ENCODE assay signal across 8 mouse cellular contexts in the genomic region with DNA sequence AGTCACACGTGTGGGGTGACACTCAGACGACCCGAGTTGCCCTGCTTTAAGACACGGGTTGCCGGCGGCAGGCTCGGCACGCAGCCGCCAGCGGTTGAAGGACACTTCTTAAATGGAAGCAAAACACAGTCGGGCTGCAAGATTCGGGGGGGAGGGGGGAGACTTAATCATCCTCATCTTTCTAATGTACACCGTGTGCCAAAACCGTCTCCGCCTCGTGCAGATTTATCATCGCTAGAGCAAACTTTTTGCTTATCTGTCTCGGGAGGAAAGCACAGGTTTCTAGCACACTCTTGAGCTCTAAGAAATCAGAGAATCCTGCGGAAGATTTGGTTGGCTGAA. TPM values are rescaled to one million over a fixed set of nuclear protein-coding genes. Genes with fewer than 3 reads are reported as not detected.
DNase-seq lines count a peak whose midpoint lies in the region; ATAC-seq and TF ChIP-seq lines count a peak whose summit lies in the region.

No protein-coding gene starts in this region.

- H3K4me3 ChIP-seq in neural tube, embryonic 11.5 days (ENCODE audit: low read depth, low read length), result peak overlapping the region; percentile 58
- peak overlapping the region; percentile 64 for H3K4me3 ChIP-seq in forebrain, embryonic 15.5 days
- peak overlapping the region; percentile 51; the same call in 1 of the 2 replicates for H3K4me3 ChIP-seq in liver, adult 2 months (ENCODE audit: insufficient read depth, low read depth, low read length)
- peak overlapping the region; percentile 74 for H3K4me3 ChIP-seq in stomach, embryonic 14.5 days (ENCODE audit: low read depth, low read length)
- H3K4me3 ChIP-seq in thymus, adult 2 months (ENCODE audit: control insufficient read depth, insufficient read depth, low read length), result no peak overlapping the region

- peak overlapping the region; percentile 76 for H3K4me2 ChIP-seq in neural tube, embryonic 11.5 days (ENCODE audit: low read depth)
- H3K4me2 ChIP-seq in forebrain, embryonic 15.5 days (replicated peaks), result peak overlapping the region; percentile 100
- H3K4me2 ChIP-seq in stomach, embryonic 14.5 days (replicated peaks; ENCODE audit: low read depth, low read length), result peak overlapping the region; percentile 77

- 1% methylated on average over 19 of the region's 19 CpGs for WGBS in neural tube, embryonic 11.5 days
- under 1% methylated on average over 19 of the region's 19 CpGs for WGBS in forebrain, embryonic 15.5 days
- 2% methylated on average over 19 of the region's 19 CpGs for WGBS in liver, adult 2 months
- under 1% methylated on average over 19 of the region's 19 CpGs for whole genome bisulfite sequencing in stomach, embryonic 14.5 days
- WGBS in thymus, adult 2 months, result under 1% methylated on average over 19 of the region's 19 CpGs

- DNase-seq in neural tube, embryonic 11.5 days (ENCODE audit: low spot score), result peak; percentile 60
- DNase-seq in neural tube, embryonic 10.5 days (ENCODE audit: extremely low spot score, low spot score), result no peak
- DNase-seq in liver, adult 2 months (ENCODE audit: extremely low read depth, low read depth, low spot score), result no peak
- no peak for DNase-seq in thymus, adult 2 months
- no peak for DNase-seq in thymus, postnatal 10 days (ENCODE audit: low spot score in 2 of 2)
- DNase-seq in cerebellum, adult 11 months, result no peak

- 0 out of 2 replicates have a peak overlapping the region, but pooled peaks have one; percentile 40 for H3K27ac ChIP-seq in neural tube, embryonic 11.5 days (ENCODE audit: low read depth, low read length)
- no peak overlapping the region for H3K27ac ChIP-seq in forebrain, embryonic 15.5 days (replicated peaks)
- no peak overlapping the region for H3K27ac ChIP-seq in liver, adult 2 months (replicated peaks; ENCODE audit: insufficient read depth, low read depth, low read length)
- peak overlapping the region; percentile 97 for H3K27ac ChIP-seq in stomach, embryonic 14.5 days (ENCODE audit: low read length)
- H3K27ac ChIP-seq in thymus, adult 2 months (ENCODE audit: control insufficient read depth, insufficient read depth, low read length), result no peak overlapping the region

- H3K4me1 ChIP-seq in neural tube, embryonic 11.5 days (ENCODE audit: control insufficient read depth, insufficient read depth, low read length), result peaks cover 3% of the 10 kb centered on the region; the same call in 1 of the 2 replicates
- peaks cover 24% of the 10 kb centered on the region for H3K4me1 ChIP-seq in forebrain, embryonic 15.5 days
- H3K4me1 ChIP-seq in liver, adult 2 months (ENCODE audit: control insufficient read depth, insufficient read depth, low read length), result no peaks in the 10 kb centered on the region
- H3K4me1 ChIP-seq in stomach, embryonic 14.5 days (ENCODE audit: control insufficient read depth, insufficient read depth, low read length), result 0 out of 2 replicates have a peak, but pooled peaks cover 5% of the 10 kb centered on the region
- H3K4me1 ChIP-seq in thymus, adult 2 months (replicated peaks; ENCODE audit: control insufficient read depth, insufficient read depth, low read length), result no peaks in the 10 kb centered on the region

- no peaks in the 10 kb centered on the region for H3K36me3 ChIP-seq in neural tube, embryonic 11.5 days (ENCODE audit: control insufficient read depth, insufficient read depth, low read length)
- H3K36me3 ChIP-seq in forebrain, embryonic 15.5 days, result no peaks in the 10 kb centered on the region
- no peaks in the 10 kb centered on the region for H3K36me3 ChIP-seq in liver, adult 2 months (ENCODE audit: control insufficient read depth, insufficient read depth, low read length)
- no peaks in the 10 kb centered on the region for H3K36me3 ChIP-seq in stomach, embryonic 14.5 days (ENCODE audit: control insufficient read depth, insufficient read depth, low read length)
- no peaks in the 10 kb centered on the region for H3K36me3 ChIP-seq in thymus, adult 2 months (ENCODE audit: control insufficient read depth, insufficient read depth, low read length)

- H3K9ac ChIP-seq in neural tube, embryonic 11.5 days (ENCODE audit: low read length), result peak overlapping the region; percentile 62
- no peak overlapping the region for H3K9ac ChIP-seq in forebrain, embryonic 15.5 days (replicated peaks)
- H3K9ac ChIP-seq in liver, adult 2 months (ENCODE audit: low read depth, low read length), result no peak overlapping the region
- H3K9ac ChIP-seq in stomach, embryonic 14.5 days (replicated peaks; ENCODE audit: low read depth, low read length), result peak overlapping the region; percentile 80

- H3K9me3 ChIP-seq in neural tube, embryonic 11.5 days (ENCODE audit: control insufficient read depth, low read length), result no peaks in the 10 kb centered on the region
- no peaks in the 10 kb centered on the region for H3K9me3 ChIP-seq in forebrain, embryonic 15.5 days
- no peaks in the 10 kb centered on the region for H3K9me3 ChIP-seq in stomach, embryonic 14.5 days (ENCODE audit: control insufficient read depth, low read depth, low read length)

- H3K79me2 ChIP-seq in liver, adult 2 months (ENCODE audit: control insufficient read depth, insufficient read depth, low read length), result no peaks in the 10 kb centered on the region

- H3K27me3 ChIP-seq in neural tube, embryonic 11.5 days (ENCODE audit: control insufficient read depth, insufficient read depth, low read length), result peaks cover 30% of the 10 kb centered on the region
- peaks cover 62% of the 10 kb centered on the region for H3K27me3 ChIP-seq in forebrain, embryonic 15.5 days
- H3K27me3 ChIP-seq in liver, adult 2 months (ENCODE audit: control insufficient read depth, insufficient read depth, low read length), result peaks cover 20% of the 10 kb centered on the region
- no peaks in the 10 kb centered on the region for H3K27me3 ChIP-seq in stomach, embryonic 14.5 days (ENCODE audit: control insufficient read depth, insufficient read depth, low read length)
- H3K27me3 ChIP-seq in thymus, adult 2 months (ENCODE audit: control insufficient read depth, insufficient read depth, low read length), result no peaks in the 10 kb centered on the region; the same call in 1 of the 2 replicates

- no peak for TF ChIP-seq POLR2A in liver, adult 2 months (IDR thresholded peaks at IDR 0.05; ENCODE audit: extremely low read depth, insufficient read depth, low read length)
- no peak for TF ChIP-seq POLR2A in thymus, adult 2 months (IDR thresholded peaks at IDR 0.05; ENCODE audit: control insufficient read depth, extremely low read depth, insufficient read depth, low read length, poor library complexity)

- TF ChIP-seq CTCF in liver, adult 2 months (IDR thresholded peaks at IDR 0.05; ENCODE audit: low read depth, low read length), result no peak
- TF ChIP-seq CTCF in thymus, adult 2 months (IDR thresholded peaks at IDR 0.05; ENCODE audit: borderline replicate concordance, control insufficient read depth, extremely low read depth, insufficient read depth, low read length, poor library complexity), result no peak

- ATAC-seq in neural tube, embryonic 11.5 days (ENCODE audit: insufficient read depth, low FRiP score, low TSS enrichment), result peak; percentile 44
- ATAC-seq in forebrain, embryonic 15.5 days (replicated peaks), result no peak
- ATAC-seq in stomach, embryonic 14.5 days (ENCODE audit: insufficient number of reproducible peaks, insufficient read depth, low FRiP score, low read depth), result peak; percentile 40; the same call in 1 of the 2 replicates

RNA-seq across cellular contexts. Expression of gene Bnc2, which starts 0.9 kb away (rescaled TPM):
- polyA plus RNA-seq in neural tube, embryonic 11.5 days (2014; fragmentation: Nextera tagmentation; extraction: Ambion mirVana), result 12.8 and 16.3 TPM in 2 replicates
- 2.3 and 2.7 TPM in 2 replicates for polyA plus RNA-seq in forebrain, embryonic 15.5 days (2015; fragmentation: Nextera tagmentation; extraction: Ambion mirVana)
- total RNA-seq in liver, adult 2 months (2014; rRNA removed), result 0.09 and 0.40 TPM in 2 replicates
- polyA plus RNA-seq in liver, adult 2 months (2012; rRNA removed), result 0.06 and 0.12 TPM in 2 replicates
- polyA plus RNA-seq in stomach, embryonic 14.5 days (2014; fragmentation: Nextera tagmentation; extraction: Ambion mirVana), result 28.3 and 35.7 TPM in 2 replicates
- polyA plus RNA-seq in thymus, adult 2 months (2012; rRNA removed), result 1.2 and 1.8 TPM in 2 replicates

Comparison
In these comparisons a context has a peak if more than half of its experiments do, and no peak if none do; other contexts are left out.
1. H3K27ac ChIP-seq: peak in neural tube, embryonic 11.5 days (single experiment) and stomach, embryonic 14.5 days (single experiment); none in forebrain, embryonic 15.5 days (single experiment), liver, adult 2 months (single experiment) and thymus, adult 2 months (single experiment).
2. H3K9ac ChIP-seq: peak in neural tube, embryonic 11.5 days (single experiment) and stomach, embryonic 14.5 days (single experiment); none in forebrain, embryonic 15.5 days (single experiment) and liver, adult 2 months (single experiment).
3. Peak in every context shown above with its lines, with median percentiles within 50 percentile points of each other: H3K4me2 ChIP-seq.